Mouse (Mus musculus): Measurements from ENCODE around the gene Mtmr4.

GRCm38 (mm10) chr11:87591526-87592353, at the start of gene Mtmr4:
- TF ChIP-seq POLR2A (IDR thresholded peaks at IDR 0.05; ENCODE audit: low read depth, low read length) (peak; percentile 73), CTCF (IDR thresholded peaks at IDR 0.05; ENCODE audit: extremely low read depth, insufficient read depth, insufficient read length, insufficient replicate concordance) (no peak)
